Mouse (Mus musculus) induced T-regulatory cell, adult 2 months (primary cell): Measurements from ENCODE around the gene Dennd2a.

Source experiments
- DNase-seq: peaks from one replicate; pipeline ENCODE4 v3.0.0-alpha.2; 2012; ENCODE audit warnings: low read depth

Dennd2a gene

GRCm38 (mm10) chr6:39515040-39515738 is 42.5 kb downstream of the Dennd2a start:
- DNase-seq, result no peak

DNA sequence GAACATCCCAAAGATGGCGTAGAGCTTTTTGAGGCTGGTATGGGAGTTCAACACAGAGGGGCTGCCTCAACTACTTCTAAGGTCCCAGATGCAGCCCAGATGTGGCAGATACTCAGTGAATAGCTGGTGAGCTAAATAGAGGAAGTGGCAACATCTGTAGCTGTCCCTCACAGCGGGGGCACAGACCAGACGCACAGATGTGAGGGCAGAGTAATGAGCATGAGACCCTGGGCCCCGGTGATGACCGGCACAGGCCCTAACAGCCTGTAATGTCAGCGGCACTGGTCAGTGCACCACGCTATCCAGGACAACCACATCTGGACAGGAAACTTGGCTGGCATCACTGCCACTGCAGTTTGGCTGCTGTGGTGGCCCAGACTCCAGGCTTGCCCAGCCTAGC is 54.2 kb downstream of the Dennd2a start:
- no peak for DNase-seq

DNA sequence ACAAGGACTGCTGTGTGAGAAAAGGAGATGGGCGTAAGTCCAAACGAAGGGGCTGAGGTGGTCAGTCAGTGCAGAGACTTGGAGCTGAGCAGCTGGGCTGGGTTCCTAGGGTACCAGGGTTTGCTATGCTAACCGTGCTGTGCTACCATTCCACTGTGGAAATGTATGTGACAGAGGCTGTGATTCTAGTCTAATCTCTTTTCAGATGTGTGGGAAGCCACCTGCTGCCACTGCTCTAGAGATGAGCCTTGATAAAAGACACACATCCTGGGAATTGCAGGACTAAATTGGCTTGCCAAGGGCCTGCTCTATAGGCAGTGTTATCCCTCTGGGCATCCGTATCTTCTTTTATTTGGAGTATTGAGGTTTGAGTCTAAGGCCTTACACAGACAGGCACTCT is 60.5 kb downstream of the Dennd2a start:
- no peak for DNase-seq

DNA sequence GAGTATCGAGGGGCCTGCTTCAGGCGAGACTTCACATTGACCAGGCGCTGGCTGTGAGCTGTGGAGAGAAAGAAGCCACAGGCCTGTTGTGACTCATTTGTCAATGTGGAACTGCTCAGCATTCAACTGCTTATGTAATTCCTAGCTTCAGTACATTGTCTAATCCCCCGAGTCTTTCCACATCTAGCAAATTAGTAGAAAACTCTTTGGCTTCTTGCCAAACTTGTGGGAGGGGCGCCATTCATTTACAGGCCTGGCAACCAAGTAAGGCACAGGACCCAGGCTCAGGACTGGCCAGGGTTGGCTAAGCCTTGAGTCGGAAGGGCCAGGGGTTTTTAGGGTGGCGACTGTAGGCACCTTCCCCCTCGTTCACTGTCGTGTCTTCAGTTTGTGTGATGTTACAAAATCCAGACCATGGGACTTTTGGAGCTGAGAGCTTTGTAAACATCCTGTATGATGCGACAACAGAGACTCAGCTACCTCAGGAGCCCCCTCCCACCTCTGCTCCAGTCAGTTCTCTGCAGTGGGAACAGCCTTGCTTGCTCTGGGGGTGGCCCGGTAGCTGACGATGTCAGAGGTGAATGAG is 64.4 kb downstream of the Dennd2a start:
- DNase-seq, result no peak

GRCm38 (mm10) chr6:39492161-39492560 is 65.5 kb downstream of the Dennd2a start:
- DNase-seq, result no peak

GRCm38 (mm10) chr6:39491203-39491602 is 66.5 kb downstream of the Dennd2a start:
- DNase-seq, result no peak

GRCm38 (mm10) chr6:39488292-39488691 is 69.4 kb downstream of the Dennd2a start:
- no peak for DNase-seq

GRCm38 (mm10) chr6:39483656-39484055 is 74.0 kb downstream of the Dennd2a start:
- no peak for DNase-seq

DNA sequence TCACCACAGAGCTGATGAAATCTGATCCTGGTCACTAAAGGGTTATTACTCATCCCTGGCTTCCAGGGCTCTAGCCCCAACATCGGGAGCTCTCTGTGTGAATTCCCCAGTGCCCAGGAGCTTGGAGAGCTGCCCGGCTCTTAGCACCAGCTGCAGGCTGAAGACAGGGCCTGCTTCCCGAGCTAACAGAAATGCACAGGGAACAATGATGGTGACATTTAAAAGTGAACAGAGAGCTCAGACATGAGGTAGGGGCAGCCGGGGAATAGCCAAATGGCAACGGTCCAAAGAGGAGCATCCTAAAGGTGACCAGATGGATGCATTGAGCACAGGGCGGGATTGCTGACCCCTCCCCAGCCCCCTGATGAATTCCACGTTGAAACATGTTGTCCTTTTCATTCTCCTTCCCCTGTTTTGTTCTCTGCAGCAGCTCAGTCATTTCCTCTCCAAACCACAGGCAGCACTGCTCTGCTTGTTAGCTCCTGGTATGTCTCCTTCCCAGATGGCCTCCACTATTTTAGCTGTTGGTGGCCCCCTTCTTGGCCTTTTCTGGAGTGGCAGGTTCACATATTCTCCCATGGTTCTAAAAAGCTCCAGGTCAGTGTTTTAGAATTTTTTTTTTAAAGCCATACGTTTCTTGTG is 79.0 kb downstream of the Dennd2a start:
- no peak for DNase-seq

- DNase-seq, result no peak
Measured at GRCm38 (mm10) chr6:39476617-39477016, 81.0 kb downstream of the Dennd2a start.

GRCm38 (mm10) chr6:39474424-39474823 is 83.2 kb downstream of the Dennd2a start:
- no peak for DNase-seq

DNA sequence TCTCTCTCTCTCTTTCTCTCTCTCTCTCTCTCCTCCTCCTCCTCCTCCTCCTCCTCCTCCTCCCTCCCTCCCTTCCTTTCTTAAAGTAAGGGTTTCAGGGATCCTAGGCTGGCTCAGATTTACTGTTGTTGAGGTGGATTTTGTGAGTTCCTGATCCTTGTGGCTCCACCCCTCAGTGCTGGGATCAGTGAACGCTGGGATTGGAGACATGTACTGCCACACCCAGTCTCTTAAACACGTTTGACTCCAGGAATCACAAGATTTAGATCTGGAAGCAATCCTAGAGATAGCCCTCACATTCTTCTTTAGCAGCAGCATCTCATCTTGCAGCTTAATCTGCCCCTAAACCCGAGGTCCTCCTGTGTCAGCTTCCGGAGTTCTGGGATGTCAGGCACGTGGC is 84.8 kb downstream of the Dennd2a start:
- DNase-seq, result no peak

DNA sequence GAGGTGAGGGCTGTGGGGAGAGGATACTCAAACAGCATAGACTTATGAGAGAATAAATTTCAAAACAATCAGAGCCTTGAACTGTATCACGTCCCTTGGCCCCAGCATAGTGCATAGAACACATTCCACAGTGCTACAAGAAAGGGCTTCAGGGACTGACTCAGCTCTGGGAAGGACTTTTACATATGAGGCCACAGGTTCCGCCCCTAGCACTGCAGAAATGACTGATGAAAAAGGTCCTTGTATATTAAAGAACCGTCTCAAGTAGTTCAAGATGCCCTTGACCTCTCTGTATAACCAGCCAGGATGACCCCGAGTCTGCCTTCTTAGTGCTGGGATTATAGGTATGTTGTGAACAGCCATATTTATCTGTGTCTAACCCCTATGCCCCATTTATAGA is 85.4 kb downstream of the Dennd2a start:
- DNase-seq, result no peak

DNA sequence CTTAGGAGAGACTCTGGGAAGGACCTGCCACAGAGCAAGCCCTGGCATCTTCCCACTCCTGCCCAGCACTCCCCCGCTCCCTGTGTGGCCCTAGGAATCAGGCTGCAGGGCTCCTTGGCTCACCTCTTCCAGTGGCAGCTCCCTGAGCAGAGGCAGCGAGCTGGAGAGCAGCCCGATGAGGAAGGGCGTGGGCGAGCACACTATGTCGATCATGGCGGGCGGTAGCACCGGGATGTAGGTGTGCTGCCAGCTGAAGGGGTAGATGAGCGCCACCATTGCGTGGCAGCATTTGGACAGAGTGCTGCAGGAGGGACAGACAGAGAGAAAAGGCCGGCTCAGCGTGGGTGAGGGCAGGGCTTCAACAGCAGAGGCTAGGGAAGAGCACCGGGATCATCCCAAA is 87.6 kb downstream of the Dennd2a start:
- no peak for DNase-seq

DNA sequence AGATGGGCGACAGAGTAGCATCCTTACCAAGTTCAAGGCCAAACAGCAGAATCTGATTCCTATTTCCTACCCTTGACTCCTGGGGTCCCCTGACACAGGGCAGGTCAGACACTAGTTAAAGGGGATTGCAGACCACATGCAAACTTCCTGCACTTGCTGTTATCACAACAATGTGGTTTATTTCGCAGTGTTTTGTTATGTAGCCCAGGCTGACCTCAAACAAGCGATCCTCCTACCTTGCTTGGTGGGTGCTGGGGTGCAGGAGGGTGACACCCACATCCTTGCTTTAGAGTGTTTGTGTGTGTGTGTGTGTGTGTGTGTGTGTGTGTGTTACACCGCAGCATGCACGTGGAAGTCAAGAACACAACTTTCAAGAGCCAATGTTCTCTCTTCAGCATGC is 88.2 kb downstream of the Dennd2a start:
- DNase-seq, result no peak

GRCm38 (mm10) chr6:39462621-39463538 is 94.8 kb downstream of the Dennd2a start:
- peak; percentile 93 for DNase-seq

DNA sequence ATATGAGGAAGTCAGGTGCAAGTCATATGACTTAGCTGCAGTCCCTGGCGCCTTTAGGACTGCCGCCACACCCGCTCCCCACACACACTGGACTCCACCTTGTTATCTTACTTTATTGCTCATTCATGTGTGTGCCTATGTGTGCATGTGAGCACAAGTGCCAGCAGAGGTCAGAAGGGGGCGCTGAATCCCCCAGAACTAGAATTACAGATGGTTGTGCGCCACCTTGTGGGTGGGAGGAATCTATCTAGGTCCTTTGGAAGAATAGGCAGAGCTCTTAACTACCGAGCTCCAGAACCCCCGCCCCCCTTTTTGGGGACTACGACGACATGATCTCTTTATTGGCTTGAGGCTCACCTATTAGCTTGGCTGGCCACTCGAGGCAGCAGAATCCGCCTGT is 97.6 kb downstream of the Dennd2a start:
- peak; percentile 51 for DNase-seq

DNA sequence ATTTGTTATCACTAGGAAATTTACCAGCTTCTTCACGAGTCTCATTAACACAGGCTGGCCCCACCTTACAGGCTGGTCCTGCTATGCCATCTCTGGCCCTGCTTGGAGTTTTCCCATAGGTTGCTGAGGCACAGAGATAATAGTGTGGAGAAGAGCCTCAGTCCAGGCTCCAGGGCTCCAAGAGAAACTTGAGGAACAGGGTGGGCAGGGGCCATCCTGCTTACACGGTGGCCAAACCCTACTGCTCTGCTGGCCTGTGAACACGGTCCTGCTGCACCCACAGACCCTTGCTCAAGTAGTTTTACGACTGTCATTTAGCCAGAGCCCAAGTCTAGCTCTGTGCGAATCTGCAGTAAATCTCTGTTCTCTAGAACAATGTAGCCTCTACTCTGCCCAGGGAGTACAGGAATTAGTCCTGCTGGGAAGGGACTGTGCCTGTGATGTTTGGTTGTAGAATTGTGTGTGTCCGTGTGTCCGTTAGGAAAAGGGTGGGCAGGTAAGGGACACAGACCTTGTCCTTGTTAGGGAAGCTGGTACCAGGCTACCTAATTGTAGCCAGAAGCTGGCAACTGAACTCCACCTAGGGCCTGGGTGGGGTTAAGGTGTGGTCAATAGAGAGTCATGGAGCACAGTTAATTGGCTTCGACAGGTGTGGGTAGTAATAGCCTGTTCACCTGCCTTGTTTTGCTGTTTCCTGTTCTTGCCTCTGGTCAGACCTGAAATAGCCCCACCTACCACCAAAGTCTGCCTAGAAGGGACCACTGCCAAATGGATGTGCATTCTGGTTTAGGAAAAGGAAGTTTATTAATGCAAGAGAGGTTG is 102.1 kb downstream of the Dennd2a start:
- DNase-seq, result no peak

GRCm38 (mm10) chr6:39454616-39455015 is 103.1 kb downstream of the Dennd2a start:
- no peak for DNase-seq

- no peak for DNase-seq
Measured at GRCm38 (mm10) chr6:39453564-39453963, 104.1 kb downstream of the Dennd2a start.

- DNase-seq, result peak; percentile 51
Measured at GRCm38 (mm10) chr6:39451033-39451432, 106.6 kb downstream of the Dennd2a start.

DNA sequence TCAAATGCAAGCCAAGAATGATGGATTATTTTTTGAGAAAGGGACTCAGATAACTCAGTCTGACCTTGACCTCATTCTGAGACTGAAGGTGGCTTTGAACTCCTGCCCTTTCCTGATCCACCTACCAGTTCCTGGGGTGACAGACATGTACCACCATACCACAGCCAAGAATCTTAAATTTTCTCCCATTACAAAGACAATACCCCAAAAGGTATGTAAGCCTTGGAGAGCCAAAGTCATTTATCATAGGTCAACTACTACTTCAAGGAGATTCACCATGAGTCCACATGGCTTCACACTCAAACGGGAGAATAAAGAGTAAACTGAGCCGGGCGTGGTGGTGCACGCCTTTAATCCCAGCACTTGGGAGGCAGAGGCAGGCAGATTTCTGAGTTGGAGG is 107.1 kb downstream of the Dennd2a start:
- DNase-seq, result no peak
